Mouse (Mus musculus) G1E (cell line): ENCODE results near the gene Rtp4.

Source experiments
- CTCF ChIP-seq: IDR thresholded peaks from 2 replicates; pipeline ENCODE4 v1.5.1; 2012; ENCODE audit warnings: low read depth, low read length, inconsistent platforms, mixed read lengths
- GATA1 ChIP-seq: IDR thresholded peaks from 2 replicates; pipeline ENCODE4 v1.6.1; 2012; ENCODE audit warnings: borderline replicate concordance, low read length, inconsistent platforms, mixed read lengths
- GATA2 ChIP-seq: IDR thresholded peaks from 2 replicates; pipeline ENCODE4 v1.6.1; 2012; ENCODE audit warnings: low read depth, low read length, inconsistent platforms, borderline replicate concordance
- POLR2AphosphoS5 ChIP-seq: IDR thresholded peaks from 2 replicates; pipeline ENCODE4 v1.6.1; 2012; ENCODE audit warnings: low read depth, low read length, inconsistent platforms; ENCODE audit not compliant: insufficient replicate concordance
- TAL1 ChIP-seq: conservative IDR thresholded peaks from 2 replicates; pipeline ENCODE4 v1.6.1; 2012; ENCODE audit warnings: low read depth, low read length, inconsistent platforms, mixed read lengths

- TF ChIP-seq CTCF: no peak
- no peak for TF ChIP-seq TAL1
- no peak for TF ChIP-seq POLR2AphosphoS5
- no peak for TF ChIP-seq GATA2
- TF ChIP-seq GATA1: no peak
These were observed 111.4 kb downstream of the Rtp4 start for GRCm38 (mm10) chr16:23631531-23631930.
